Mouse (Mus musculus): ENCODE data around the gene N4bp3.

N4bp3 gene

GRCm38 (mm10) chr11:51597553-51597952 is 53.1 kb downstream of the N4bp3 start:
- DNase-seq (ENCODE audit: low spot score in 2 of 2): no peak

DNA sequence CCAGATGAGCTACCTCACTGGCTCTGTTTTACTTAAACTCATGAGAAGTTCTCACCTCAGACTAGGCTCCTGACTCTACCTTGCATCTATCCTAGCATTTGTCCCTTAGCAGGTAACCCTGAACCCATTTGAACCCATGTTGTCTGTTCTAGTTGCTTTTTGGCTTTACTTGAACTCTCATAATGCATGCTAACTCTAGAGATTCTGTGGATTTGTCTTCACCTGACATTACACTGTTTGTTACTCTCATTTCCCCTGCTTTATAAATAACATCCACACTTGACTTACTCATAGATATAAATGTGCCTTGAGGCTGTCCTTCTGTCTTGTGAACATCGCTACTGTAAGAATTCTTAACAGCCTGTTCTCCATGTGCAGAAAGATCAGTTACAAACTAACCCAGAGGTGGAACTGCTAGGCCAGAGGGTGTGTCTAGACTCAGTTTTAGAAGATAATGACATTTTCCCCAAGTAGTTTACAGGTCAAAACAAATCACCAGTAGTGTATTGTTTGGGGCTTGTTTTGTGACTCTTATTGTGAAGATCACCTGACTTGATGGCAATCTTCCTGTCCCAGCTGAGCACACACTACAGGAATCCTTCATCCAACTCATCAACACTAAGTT is 55.1 kb downstream of the N4bp3 start:
- DNase-seq (ENCODE audit: low spot score in 2 of 2): no peak

DNA sequence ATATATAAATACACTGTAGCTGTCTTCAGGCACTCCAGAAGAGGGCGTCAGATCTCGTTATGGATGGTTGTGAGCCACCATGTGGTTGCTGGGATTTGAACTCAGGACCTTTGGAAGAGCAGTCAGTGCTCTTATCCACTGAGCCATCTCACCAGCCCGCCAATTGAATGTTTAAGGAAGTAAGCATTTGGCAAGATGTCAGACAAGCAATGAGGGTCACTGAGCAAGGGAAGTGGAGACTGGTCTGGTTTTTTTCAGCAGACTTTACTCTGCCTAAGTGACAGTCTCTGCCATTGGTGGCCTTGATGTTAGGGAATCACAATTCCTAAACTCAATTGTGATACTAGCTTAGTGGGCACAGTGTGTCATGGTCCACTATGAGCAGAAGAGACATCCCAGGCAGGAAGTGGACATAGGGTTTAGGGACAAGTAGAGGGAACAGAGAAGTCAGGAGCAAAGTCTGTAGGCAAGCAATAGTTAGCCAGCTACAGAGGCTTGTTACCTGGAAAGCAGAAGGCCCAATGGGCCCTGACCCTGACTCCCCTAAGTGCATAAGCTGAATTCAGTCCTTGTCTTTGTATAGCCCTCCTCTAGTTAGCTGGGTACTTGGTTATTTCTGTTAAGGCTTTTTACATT is 55.8 kb downstream of the N4bp3 start:
- no peak for DNase-seq (ENCODE audit: low spot score in 2 of 2)

DNA sequence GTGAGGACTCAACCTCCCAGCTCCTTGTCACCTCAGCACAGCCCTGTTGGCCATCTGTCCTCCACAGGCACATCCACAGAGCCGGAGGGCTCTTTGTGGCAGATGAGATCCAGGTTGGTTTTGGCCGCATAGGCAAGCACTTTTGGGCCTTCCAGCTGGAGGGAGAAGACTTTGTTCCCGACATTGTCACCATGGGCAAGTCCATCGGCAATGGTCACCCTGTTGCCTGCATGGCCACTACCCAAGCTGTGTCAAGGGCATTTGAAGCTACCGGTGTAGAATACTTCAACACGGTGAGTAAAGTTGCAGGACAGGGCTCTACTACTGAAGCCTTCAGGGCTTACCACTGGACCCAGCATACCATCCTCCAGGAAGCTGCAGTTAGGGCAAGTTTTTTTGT is 56.8 kb downstream of the N4bp3 start:
- no peak for DNase-seq (ENCODE audit: low spot score in 2 of 2)

DNA sequence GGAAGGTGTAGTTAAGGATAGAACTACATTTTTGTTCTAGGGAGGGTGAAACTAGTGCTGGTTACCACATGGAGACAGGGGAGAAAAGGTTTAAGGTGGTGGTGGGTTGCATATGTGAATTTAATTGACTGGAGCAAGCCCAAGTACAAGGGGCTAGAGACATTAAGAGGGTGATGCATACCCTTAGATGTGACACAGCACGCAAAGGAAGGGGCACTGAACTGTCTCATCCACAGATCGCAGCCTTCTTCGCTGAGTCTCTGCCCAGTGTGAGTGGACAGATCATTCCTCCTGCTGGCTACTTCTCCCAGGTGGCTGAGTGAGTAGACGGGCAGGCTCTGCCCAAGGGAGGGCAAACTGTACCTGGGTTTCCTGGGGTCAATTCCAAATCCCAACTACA is 57.3 kb downstream of the N4bp3 start:
- DNase-seq (ENCODE audit: low spot score in 2 of 2): no peak
